Mouse (Mus musculus) kidney, embryonic 14.5 days (tissue): ENCODE measurements at regions not wholly inside any gene's neighbourhood (a gene's known extent, or its start where the extent isn't known, plus 50 kb on each side); places are given as distances from the start of the nearest gene placed in this dataset.

Experiments
- ATAC-seq: fragments of 200-750 bp; cut with Nextera tagmentation; 2 replicates; pipeline ENCODE4 v1.8.0; 2017; ENCODE audit warnings: moderate number of reproducible peaks, mild to moderate bottlenecking, moderate TSS enrichment, moderate library complexity; ENCODE audit not compliant: low FRiP score, low TSS enrichment
- H3K27ac ChIP-seq: fragments of 300-500 bp; sonication (generic); 2 replicates; pipeline ENCODE4 v1.5.1; 2014; ENCODE audit warnings: low read depth, mild to moderate bottlenecking, low read length, moderate library complexity, mixed read lengths
- H3K27me3 ChIP-seq: fragments of 300-500 bp; sonication (generic); 2 replicates; pipeline ENCODE4 v1.6.1; 2014; ENCODE audit warnings: mild to moderate bottlenecking, low read length; ENCODE audit not compliant: control insufficient read depth, insufficient read depth
- H3K36me3 ChIP-seq: fragments of 300-500 bp; sonication (generic); 2 replicates; pipeline ENCODE4 v1.6.1; 2014; ENCODE audit warnings: low read length, mixed read lengths; ENCODE audit not compliant: control insufficient read depth, insufficient read depth
- H3K4me1 ChIP-seq: fragments of 300-500 bp; sonication (generic); 2 replicates; pipeline ENCODE4 v1.6.1; 2014; ENCODE audit warnings: low read length, mixed read lengths; ENCODE audit not compliant: control insufficient read depth, insufficient read depth
- H3K4me2 ChIP-seq: fragments of 300-500 bp; sonication (generic); replicated peaks from 2 replicates; pipeline ENCODE4 v1.6.1; 2014; ENCODE audit warnings: low read depth, mild to moderate bottlenecking, low read length
- H3K4me3 ChIP-seq: fragments of 300-500 bp; sonication (generic); 2 replicates; pipeline ENCODE4 v1.5.1; 2014; ENCODE audit warnings: mild to moderate bottlenecking, low read length
- H3K9ac ChIP-seq: fragments of 300-500 bp; sonication (generic); 2 replicates; pipeline ENCODE4 v1.6.1; 2014; ENCODE audit warnings: low read depth, mild to moderate bottlenecking, low read length, moderate library complexity
- H3K9me3 ChIP-seq: fragments of 300-500 bp; sonication (generic); 2 replicates; pipeline ENCODE4 v1.6.1; 2016; ENCODE audit warnings: low read length; ENCODE audit not compliant: control insufficient read depth
- WGBS: fragments of 180-500 bp; shearing (Covaris S2); extraction: QIAGEN DNeasy Blood & Tissue Kit; methylation state at CpG from one replicate; pipeline ENCODE4 v1.1.7; 2014; 5-methylcytosine and 5-hydroxymethylcytosine counted together

- WGBS, result 93% methylated on average over 5 of the region's 5 CpGs
- Histone ChIP-seq H3K4me1 (no peaks in the 10 kb centered on the region), H3K27ac (no peak overlapping the region), H3K4me2 (no peak overlapping the region), H3K27me3 (no peaks in the 10 kb centered on the region), H3K36me3 (no peaks in the 10 kb centered on the region), H3K9ac (no peak overlapping the region), H3K9me3 (no peaks in the 10 kb centered on the region), H3K4me3 (no peak overlapping the region)
- no peak for ATAC-seq
These were observed 177.5 kb upstream of the Tmem72 start for GRCm38 (mm10) chr6:116894252-116894651.

- H3K4me3 ChIP-seq, result no peak overlapping the region
- no peak overlapping the region for H3K9ac ChIP-seq
- no peaks in the 10 kb centered on the region for H3K36me3 ChIP-seq
- H3K4me2 ChIP-seq, result no peak overlapping the region
- no peaks in the 10 kb centered on the region for H3K9me3 ChIP-seq
- no peak for ATAC-seq
- no peak overlapping the region; the same call in 1 of the 2 replicates for H3K27ac ChIP-seq
- no peaks in the 10 kb centered on the region for H3K4me1 ChIP-seq
- no peaks in the 10 kb centered on the region for H3K27me3 ChIP-seq
- 48% methylated on average over 5 of the region's 5 CpGs for WGBS
These were observed 178.4 kb upstream of the Tmem72 start for GRCm38 (mm10) chr6:116895114-116895513.

- Histone ChIP-seq H3K4me2 (no peak overlapping the region), H3K4me3 (no peak overlapping the region), H3K27me3 (no peaks in the 10 kb centered on the region), H3K27ac (no peak overlapping the region), H3K9me3 (no peaks in the 10 kb centered on the region), H3K36me3 (no peaks in the 10 kb centered on the region), H3K9ac (no peak overlapping the region), H3K4me1 (no peaks in the 10 kb centered on the region)
- ATAC-seq, result no peak
- WGBS, result 86% methylated on average over 4 of the region's 4 CpGs
These were observed 179.5 kb upstream of the Tmem72 start for GRCm38 (mm10) chr6:116896132-116896630.

- whole genome bisulfite sequencing, result 50% methylated on average over 1 of the region's 1 CpGs
- no peaks in the 10 kb centered on the region for H3K9me3 ChIP-seq
- H3K4me1 ChIP-seq, result no peaks in the 10 kb centered on the region
- H3K36me3 ChIP-seq, result no peaks in the 10 kb centered on the region
- H3K27ac ChIP-seq, result no peak overlapping the region
- H3K27me3 ChIP-seq, result no peaks in the 10 kb centered on the region
- H3K9ac ChIP-seq, result no peak overlapping the region
- no peak for ATAC-seq
- H3K4me3 ChIP-seq, result no peak overlapping the region
- H3K4me2 ChIP-seq, result no peak overlapping the region
These were observed 185.1 kb upstream of the Tmem72 start for GRCm38 (mm10) chr6:116901816-116902215.

- Histone ChIP-seq H3K4me1 (no peaks in the 10 kb centered on the region), H3K4me3 (no peak overlapping the region), H3K9me3 (no peaks in the 10 kb centered on the region), H3K9ac (no peak overlapping the region), H3K36me3 (no peaks in the 10 kb centered on the region), H3K27ac (no peak overlapping the region), H3K4me2 (no peak overlapping the region), H3K27me3 (no peaks in the 10 kb centered on the region)
- 86% methylated on average over 3 of the region's 3 CpGs for WGBS
- ATAC-seq, result no peak
These were observed 185.7 kb upstream of the Tmem72 start for GRCm38 (mm10) chr6:116902371-116902770.

GRCm38 (mm10) chr6:116906426-116907172 lies 189.9 kb upstream of the Tmem72 start:
- H3K36me3 ChIP-seq, result no peaks in the 10 kb centered on the region
- WGBS, result 79% methylated on average over 7 of the region's 7 CpGs
- H3K9me3 ChIP-seq, result no peaks in the 10 kb centered on the region
- no peaks in the 10 kb centered on the region for H3K27me3 ChIP-seq
- no peak for ATAC-seq
- no peaks in the 10 kb centered on the region for H3K4me1 ChIP-seq
- no peak overlapping the region for H3K27ac ChIP-seq
- H3K9ac ChIP-seq, result no peak overlapping the region
- no peak overlapping the region for H3K4me2 ChIP-seq
- H3K4me3 ChIP-seq, result no peak overlapping the region

- Histone ChIP-seq H3K27me3 (no peaks in the 10 kb centered on the region), H3K4me3 (no peak overlapping the region), H3K36me3 (no peaks in the 10 kb centered on the region), H3K9ac (no peak overlapping the region), H3K27ac (no peak overlapping the region), H3K4me2 (no peak overlapping the region), H3K4me1 (no peaks in the 10 kb centered on the region), H3K9me3 (no peaks in the 10 kb centered on the region)
- no peak for ATAC-seq
- WGBS, result 91% methylated on average over 7 of the region's 7 CpGs
These were observed 193.9 kb upstream of the Tmem72 start for GRCm38 (mm10) chr6:116910607-116911006.

GRCm38 (mm10) chr6:116912161-116912560 lies 195.4 kb upstream of the Tmem72 start:
- H3K9me3 ChIP-seq, result no peaks in the 10 kb centered on the region
- no peak overlapping the region for H3K9ac ChIP-seq
- H3K36me3 ChIP-seq, result no peaks in the 10 kb centered on the region
- WGBS, result 32% methylated on average over 3 of the region's 3 CpGs
- H3K27me3 ChIP-seq, result no peaks in the 10 kb centered on the region
- H3K4me3 ChIP-seq, result no peak overlapping the region
- H3K4me1 ChIP-seq, result peaks cover 4% of the 10 kb centered on the region; the same call in 1 of the 2 replicates
- no peak overlapping the region for H3K4me2 ChIP-seq
- no peak overlapping the region for H3K27ac ChIP-seq
- no peak for ATAC-seq

- ATAC-seq, result no peak
- Histone ChIP-seq H3K27ac (no peak overlapping the region), H3K4me1 (peaks cover 4% of the 10 kb centered on the region; the same call in 1 of the 2 replicates), H3K27me3 (no peaks in the 10 kb centered on the region), H3K4me3 (no peak overlapping the region), H3K36me3 (no peaks in the 10 kb centered on the region), H3K4me2 (no peak overlapping the region), H3K9ac (no peak overlapping the region), H3K9me3 (no peaks in the 10 kb centered on the region)
- WGBS, result 60% methylated on average over 1 of the region's 1 CpGs
These were observed 197.4 kb upstream of the Tmem72 start for GRCm38 (mm10) chr6:116914073-116914472.
